In the genomic region with DNA sequence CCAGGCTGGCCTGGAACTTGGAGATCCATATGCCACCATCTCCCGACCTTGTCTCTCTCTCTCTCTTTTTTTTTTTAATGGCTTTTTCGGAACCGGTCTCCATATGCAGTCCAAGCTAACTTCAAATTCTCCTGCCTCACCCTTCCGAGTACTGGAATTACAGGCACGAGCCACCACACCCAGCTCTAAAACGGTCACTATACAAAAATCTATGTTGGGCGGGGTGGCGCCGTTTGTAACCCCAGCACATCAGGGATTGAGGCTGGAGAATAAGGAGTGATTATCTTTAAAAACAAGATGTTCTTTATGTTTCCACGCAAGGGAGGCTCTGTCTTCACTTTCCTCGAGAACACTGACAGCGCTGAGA, we compare ENCODE assay signal across 8 mouse cellular contexts. TPM values are rescaled to one million over a fixed set of nuclear protein-coding genes. Genes with fewer than 3 reads are reported as not detected.
DNase-seq lines count a peak whose midpoint lies in the region; ATAC-seq and TF ChIP-seq lines count a peak whose summit lies in the region.

No protein-coding gene starts in this region.

- intact Hi-C loops in heart, postnatal 14 days (cut with DNase I), result loop anchor here (2.0 kb wide), 1 partner anchor 18 kb away; no protein-coding TSS in a partner anchor

- TF ChIP-seq CTCF in bone marrow macrophage, adult 2 months (IDR thresholded peaks at IDR 0.05; ENCODE audit: low read depth, low read length), result no peak

- H3K27me3 ChIP-seq in heart, embryonic 16.5 days (ENCODE audit: control insufficient read depth, insufficient read depth, low read length), result no peaks in the 10 kb centered on the region
- H3K27me3 ChIP-seq in hindbrain, embryonic 13.5 days, result no peaks in the 10 kb centered on the region
- no peaks in the 10 kb centered on the region for H3K27me3 ChIP-seq in midbrain, embryonic 12.5 days

- WGBS in heart, embryonic 16.5 days, result 6% methylated on average over 12 of the region's 12 CpGs
- 5% methylated on average over 12 of the region's 12 CpGs for WGBS in hindbrain, embryonic 13.5 days
- WGBS in midbrain, embryonic 12.5 days, result 4% methylated on average over 12 of the region's 12 CpGs

- H3K4me2 ChIP-seq in heart, embryonic 16.5 days (ENCODE audit: low read depth, low read length), result peak overlapping the region; percentile 66
- peak overlapping the region; percentile 63 for H3K4me2 ChIP-seq in hindbrain, embryonic 13.5 days
- peak overlapping the region; percentile 66 for H3K4me2 ChIP-seq in midbrain, embryonic 12.5 days (replicated peaks)

- H3K9me3 ChIP-seq in heart, embryonic 16.5 days (replicated peaks; ENCODE audit: control insufficient read depth, low read length), result no peaks in the 10 kb centered on the region
- no peaks in the 10 kb centered on the region for H3K9me3 ChIP-seq in hindbrain, embryonic 13.5 days
- no peaks in the 10 kb centered on the region for H3K9me3 ChIP-seq in midbrain, embryonic 12.5 days

- no peak for TF ChIP-seq POLR2A in bone marrow macrophage, adult 2 months (IDR thresholded peaks at IDR 0.05; ENCODE audit: borderline replicate concordance, low read depth, low read length)

- peaks cover 15% of the 10 kb centered on the region for H3K4me1 ChIP-seq in heart, embryonic 16.5 days (ENCODE audit: control insufficient read depth, insufficient read depth, low read length)
- H3K4me1 ChIP-seq in bone marrow macrophage, adult 2 months (ENCODE audit: control insufficient read depth, insufficient read depth, low read length), result peaks cover 28% of the 10 kb centered on the region
- H3K4me1 ChIP-seq in hindbrain, embryonic 13.5 days (replicated peaks), result peaks cover 26% of the 10 kb centered on the region
- H3K4me1 ChIP-seq in midbrain, embryonic 12.5 days, result peaks cover 17% of the 10 kb centered on the region

- ATAC-seq in heart, embryonic 16.5 days (replicated peaks; ENCODE audit: extremely low read depth, insufficient read depth, low FRiP score), result no peak
- peak; percentile 4; the same call in 1 of the 2 replicates for ATAC-seq in hindbrain, embryonic 13.5 days (ENCODE audit: low FRiP score)
- ATAC-seq in midbrain, embryonic 12.5 days (ENCODE audit: low FRiP score, low read depth), result 0 out of 2 replicates have a peak, but pooled peaks have one; percentile 0
- no peak for ATAC-seq in megakaryocyte progenitor cell, adult 5-6 weeks (replicated peaks; ENCODE audit: poor library complexity)

- peak overlapping the region; percentile 79 for H3K4me3 ChIP-seq in heart, embryonic 16.5 days (ENCODE audit: low read length)
- peak overlapping the region; percentile 87 for H3K4me3 ChIP-seq in bone marrow macrophage, adult 2 months (ENCODE audit: insufficient read depth, low read length)
- peak overlapping the region; percentile 73 for H3K4me3 ChIP-seq in hindbrain, embryonic 13.5 days
- H3K4me3 ChIP-seq in midbrain, embryonic 12.5 days, result peak overlapping the region; percentile 66

- peak overlapping the region; percentile 72 for H3K9ac ChIP-seq in heart, embryonic 16.5 days (ENCODE audit: low read length)
- peak overlapping the region; percentile 82 for H3K9ac ChIP-seq in hindbrain, embryonic 13.5 days
- peak overlapping the region; percentile 72 for H3K9ac ChIP-seq in midbrain, embryonic 12.5 days (replicated peaks)

- DNase-seq in heart, postnatal 14 days, result no peak
- no peak for DNase-seq in right cerebral cortex, adult 2 months (ENCODE audit: low spot score in 2 of 2)
- DNase-seq in kidney, postnatal 14 days, result no peak

- peaks cover 14% of the 10 kb centered on the region for H3K36me3 ChIP-seq in heart, embryonic 16.5 days (ENCODE audit: control insufficient read depth, insufficient read depth)
- peaks cover 19% of the 10 kb centered on the region for H3K36me3 ChIP-seq in hindbrain, embryonic 13.5 days
- peaks cover 23% of the 10 kb centered on the region for H3K36me3 ChIP-seq in midbrain, embryonic 12.5 days

- peak overlapping the region; percentile 94 for H3K27ac ChIP-seq in heart, embryonic 16.5 days (ENCODE audit: low read length)
- no peak overlapping the region for H3K27ac ChIP-seq in bone marrow macrophage, adult 2 months (ENCODE audit: insufficient read depth, low read depth, low read length)
- peak overlapping the region; percentile 98 for H3K27ac ChIP-seq in hindbrain, embryonic 13.5 days
- H3K27ac ChIP-seq in midbrain, embryonic 12.5 days (replicated peaks), result peak overlapping the region; percentile 95

RNA-seq across cellular contexts. Expression of gene Nrm, which starts 0.3 kb away (rescaled TPM):
- polyA plus RNA-seq in heart, embryonic 16.5 days (2015; fragmentation: Nextera tagmentation; extraction: Ambion mirVana), result 45.9 and 46.9 TPM in 2 replicates
- 1 to 10 TPM; 3.8 to 6.0 TPM for total RNA-seq in heart, postnatal 14 days (2021)
- 31.7 and 33.1 TPM in 2 replicates for polyA plus RNA-seq in bone marrow macrophage, adult 2 months (2012; ENCODE audit: insufficient read depth, insufficient read length, missing spikeins)
- polyA plus RNA-seq in hindbrain, embryonic 13.5 days (2015; fragmentation: Nextera tagmentation; extraction: Ambion mirVana), result 26.4 and 26.9 TPM in 2 replicates
- 48.5 and 48.6 TPM in 2 replicates for polyA plus RNA-seq in midbrain, embryonic 12.5 days (2016; fragmentation: Nextera tagmentation; extraction: Ambion mirVana)
- total RNA-seq in megakaryocyte progenitor cell, adult 5-6 weeks (2015), result 47.4 and 64.5 TPM in 2 replicates
- total RNA-seq in megakaryocyte progenitor cell, adult 5-6 weeks (2017), result 43.1 and 50.1 TPM in 2 replicates

RNA-seq across cellular contexts. Expression of gene Ppp1r18, which starts 4.6 kb away (rescaled TPM):
- polyA plus RNA-seq in heart, embryonic 16.5 days (2015; fragmentation: Nextera tagmentation; extraction: Ambion mirVana), result 19.6 and 20.1 TPM in 2 replicates
- 10 to 100 TPM; 21.1 to 25.0 TPM for total RNA-seq in heart, postnatal 14 days (2021)
- 202 and 205 TPM in 2 replicates for polyA plus RNA-seq in bone marrow macrophage, adult 2 months (2012; ENCODE audit: insufficient read depth, insufficient read length, missing spikeins)
- polyA plus RNA-seq in hindbrain, embryonic 13.5 days (2015; fragmentation: Nextera tagmentation; extraction: Ambion mirVana), result 26.9 and 30.5 TPM in 2 replicates
- polyA plus RNA-seq in midbrain, embryonic 12.5 days (2016; fragmentation: Nextera tagmentation; extraction: Ambion mirVana), result 27.7 and 27.9 TPM in 2 replicates
- 49.8 and 60.9 TPM in 2 replicates for total RNA-seq in megakaryocyte progenitor cell, adult 5-6 weeks (2015)
- total RNA-seq in megakaryocyte progenitor cell, adult 5-6 weeks (2017), result 17.4 and 20.5 TPM in 2 replicates

RNA-seq across cellular contexts. Expression of gene Dhx16, which starts 18.8 kb away (rescaled TPM):
- polyA plus RNA-seq in heart, embryonic 16.5 days (2015; fragmentation: Nextera tagmentation; extraction: Ambion mirVana), result 27.4 and 29.2 TPM in 2 replicates
- total RNA-seq in heart, postnatal 14 days (2021), result 10 to 100 TPM; 20.6 to 24.9 TPM
- polyA plus RNA-seq in bone marrow macrophage, adult 2 months (2012; ENCODE audit: insufficient read depth, insufficient read length, missing spikeins), result 57.5 and 77.6 TPM in 2 replicates
- polyA plus RNA-seq in hindbrain, embryonic 13.5 days (2015; fragmentation: Nextera tagmentation; extraction: Ambion mirVana), result 28.6 and 35.3 TPM in 2 replicates
- 47.8 and 48.2 TPM in 2 replicates for polyA plus RNA-seq in midbrain, embryonic 12.5 days (2016; fragmentation: Nextera tagmentation; extraction: Ambion mirVana)
- 100 and 110 TPM in 2 replicates for total RNA-seq in megakaryocyte progenitor cell, adult 5-6 weeks (2015)
- total RNA-seq in megakaryocyte progenitor cell, adult 5-6 weeks (2017), result 78.2 and 82.0 TPM in 2 replicates

RNA-seq across cellular contexts. Expression of gene Mdc1, which starts 19.5 kb away (rescaled TPM):
- 14.7 and 15.0 TPM in 2 replicates for polyA plus RNA-seq in heart, embryonic 16.5 days (2015; fragmentation: Nextera tagmentation; extraction: Ambion mirVana)
- total RNA-seq in heart, postnatal 14 days (2021), result 10 to 100 TPM; 12.9 to 13.5 TPM
- 16.1 and 17.7 TPM in 2 replicates for polyA plus RNA-seq in bone marrow macrophage, adult 2 months (2012; ENCODE audit: insufficient read depth, insufficient read length, missing spikeins)
- polyA plus RNA-seq in hindbrain, embryonic 13.5 days (2015; fragmentation: Nextera tagmentation; extraction: Ambion mirVana), result 11.0 and 11.3 TPM in 2 replicates
- polyA plus RNA-seq in midbrain, embryonic 12.5 days (2016; fragmentation: Nextera tagmentation; extraction: Ambion mirVana), result 19.1 and 20.3 TPM in 2 replicates
- total RNA-seq in megakaryocyte progenitor cell, adult 5-6 weeks (2015), result 77.6 and 77.8 TPM in 2 replicates
- 17.5 and 17.6 TPM in 2 replicates for total RNA-seq in megakaryocyte progenitor cell, adult 5-6 weeks (2017)

RNA-seq across cellular contexts. Expression of gene Tubb5, which starts 22.7 kb away (rescaled TPM):
- polyA plus RNA-seq in heart, embryonic 16.5 days (2015; fragmentation: Nextera tagmentation; extraction: Ambion mirVana), result 634 and 654 TPM in 2 replicates
- total RNA-seq in heart, postnatal 14 days (2021), result 100 to 1,000 TPM; 134 to 183 TPM
- 481 and 519 TPM in 2 replicates for polyA plus RNA-seq in bone marrow macrophage, adult 2 months (2012; ENCODE audit: insufficient read depth, insufficient read length, missing spikeins)
- polyA plus RNA-seq in hindbrain, embryonic 13.5 days (2015; fragmentation: Nextera tagmentation; extraction: Ambion mirVana), result 1,714 and 1,822 TPM in 2 replicates
- polyA plus RNA-seq in midbrain, embryonic 12.5 days (2016; fragmentation: Nextera tagmentation; extraction: Ambion mirVana), result 1,535 and 1,561 TPM in 2 replicates
- total RNA-seq in megakaryocyte progenitor cell, adult 5-6 weeks (2015), result 871 and 938 TPM in 2 replicates
- 947 and 991 TPM in 2 replicates for total RNA-seq in megakaryocyte progenitor cell, adult 5-6 weeks (2017)

Comparison
In these comparisons a context has a peak if more than half of its experiments do, and no peak if none do; other contexts are left out.
1. ATAC-seq: peak in hindbrain, embryonic 13.5 days (single experiment) and midbrain, embryonic 12.5 days (single experiment); none in heart, embryonic 16.5 days (single experiment) and megakaryocyte progenitor cell, adult 5-6 weeks (single experiment).
2. Peak in every context shown above with its lines, with median percentiles within 50 percentile points of each other: H3K4me2 ChIP-seq, H3K4me3 ChIP-seq and H3K9ac ChIP-seq.